Mouse (Mus musculus): ENCODE results near the gene Fdx1.

Gene Fdx1

GRCm38 (mm10) chr9:51914481-51915120 is 48.8 kb downstream of the Fdx1 start:
- in situ Hi-C loops (cut with MboI; ENCODE audit: low sequenced_read_pairs): no loop called here

- in situ Hi-C loops (cut with MboI; ENCODE audit: low sequenced_read_pairs): no loop called here
These were observed 54.5 kb downstream of the Fdx1 start for GRCm38 (mm10) chr9:51908838-51909237.

GRCm38 (mm10) chr9:51908255-51908654 is 55.1 kb downstream of the Fdx1 start:
- in situ Hi-C loops (cut with MboI; ENCODE audit: low sequenced_read_pairs): no loop called here

GRCm38 (mm10) chr9:51906938-51907337 is 56.4 kb downstream of the Fdx1 start:
- in situ Hi-C loops (cut with MboI; ENCODE audit: low sequenced_read_pairs): no loop called here
